Mouse (Mus musculus) Patski (cell line): ENCODE measurements at regions not wholly inside any gene's neighbourhood (a gene's known extent, or its start where the extent isn't known, plus 50 kb on each side); places are given as distances from the start of the nearest gene placed in this dataset.

Source experiments
- ATAC-seq: fragments of 100-300 bp; one replicate; pipeline ENCODE4 v1.8.0; 2021
- CTCF ChIA-PET: fragments of 350-600 bp; sonication (Branson Sonifier 250); formaldehyde crosslinking; loops from one replicate; lab custom pipeline; 2022; ENCODE audit warnings: inconsistent platforms; lab: Charles Lee
- POLR2A ChIA-PET: fragments of 350-600 bp; sonication (Branson Sonifier 250); formaldehyde crosslinking; loops from one replicate; lab custom pipeline; 2022; ENCODE audit warnings: antibody characterized with exemption, inconsistent platforms; lab: Charles Lee
- DNase-seq: peaks from one replicate; pipeline ENCODE4 v3.0.0-alpha.2; 2011; ENCODE audit warnings: low read depth, low spot score
- H3K27me3 ChIP-seq: fragments of 371-371 bp; one replicate; pipeline ENCODE4 v1.5.1; 2021
- CTCF ChIP-seq: fragments of 100-300 bp; IDR thresholded peaks from one replicate; pipeline ENCODE4 v1.5.1; 2021
- in situ Hi-C: fragments of 300-500 bp; cut with MboI; formaldehyde crosslinking; loops from 3 replicates; pipeline ENCODE4 v1.11.1; 2018; ENCODE audit warnings: low pct_unique_long_range_greater_than_20kb, mixed read lengths

DNA sequence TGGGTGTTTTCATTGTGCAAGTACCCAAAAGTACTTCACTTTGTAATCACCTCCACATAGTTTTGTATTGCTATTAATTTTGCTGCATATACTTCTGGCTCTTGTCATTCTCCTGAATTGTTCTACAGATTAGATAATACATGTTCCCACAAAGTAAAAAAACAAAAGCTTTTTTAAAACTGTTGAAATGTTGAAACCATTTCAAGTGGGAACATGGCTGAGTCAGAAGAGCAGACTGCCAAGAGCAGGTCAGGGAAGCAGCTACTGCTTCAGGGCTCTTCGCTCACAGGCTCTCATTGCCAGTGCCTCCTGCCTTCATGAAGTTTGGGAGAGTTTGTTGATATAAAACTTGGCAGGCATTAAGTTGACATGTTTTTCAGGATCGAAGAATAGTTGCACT lies 395.5 kb upstream of the Tle4 start:
- ATAC-seq (no peak), DNase-seq (no peak)
- ChIA-PET POLR2A (no interaction called here), CTCF (interaction anchor here (1.3 kb wide), 1 partner anchor 11 kb away, joined by 3 read pairs; no protein-coding TSS in a partner anchor)
- TF ChIP-seq CTCF, result no peak
- in situ Hi-C loops, result no loop called here
- peaks cover 13% of the 10 kb centered on the region for H3K27me3 ChIP-seq

GRCm38 (mm10) chr19:14970161-14970560 lies 372.3 kb upstream of the Tle4 start:
- DNase-seq (no peak), ATAC-seq (no peak)
- in situ Hi-C loops, result no loop called here
- no peak for TF ChIP-seq CTCF
- POLR2A ChIA-PET, result no interaction called here
- CTCF ChIA-PET, result no interaction called here
- H3K27me3 ChIP-seq, result peaks cover 44% of the 10 kb centered on the region

GRCm38 (mm10) chr19:14968283-14968682 lies 370.4 kb upstream of the Tle4 start:
- DNase-seq (no peak), ATAC-seq (no peak)
- ChIA-PET POLR2A (no interaction called here), CTCF (no interaction called here)
- H3K27me3 ChIP-seq, result peaks cover 40% of the 10 kb centered on the region
- no peak for TF ChIP-seq CTCF
- in situ Hi-C loops, result no loop called here

DNA sequence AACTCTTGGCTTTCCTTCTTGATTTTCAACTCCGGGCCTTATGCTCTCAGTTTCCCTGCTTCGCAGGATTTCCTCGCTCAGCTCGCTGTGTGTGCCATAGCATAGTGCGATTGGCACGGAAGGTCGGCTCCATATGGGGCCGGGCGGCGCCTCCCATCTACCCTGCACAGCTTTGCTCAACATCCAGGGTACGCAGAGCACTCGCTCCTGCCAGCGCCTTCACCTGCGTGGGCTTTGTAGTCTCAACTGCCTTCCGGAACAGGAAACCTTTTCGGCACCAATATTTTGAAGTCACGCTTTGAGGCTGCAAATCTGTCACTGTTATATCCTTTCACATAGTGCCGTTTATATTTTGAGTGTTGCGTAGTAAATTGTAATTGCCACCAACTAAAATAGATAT lies 359.9 kb upstream of the Tle4 start:
- no peak for DNase-seq
- in situ Hi-C loops, result no loop called here
- ChIA-PET POLR2A (no interaction called here), CTCF (no interaction called here)
- H3K27me3 ChIP-seq, result peaks cover 30% of the 10 kb centered on the region
- ATAC-seq, result no peak
- no peak for TF ChIP-seq CTCF

DNA sequence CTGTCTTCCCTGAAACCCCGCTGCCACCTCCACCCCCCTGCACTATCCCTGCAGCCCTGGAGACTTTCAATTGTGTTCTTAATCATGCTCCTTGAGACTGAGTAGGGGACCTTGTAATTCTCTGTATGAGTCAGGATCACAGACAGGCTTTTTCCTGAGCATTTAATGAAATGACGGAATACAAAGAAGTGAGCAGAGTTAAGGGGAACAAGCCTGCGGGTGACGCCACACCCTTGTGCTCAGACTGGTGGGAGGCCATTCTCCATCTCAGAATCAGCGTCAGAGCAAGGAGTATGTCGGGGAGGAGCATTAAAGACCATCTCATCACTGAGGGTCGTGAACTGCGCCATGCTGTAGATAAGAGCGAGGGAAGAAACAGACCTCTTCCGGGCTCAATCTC lies 359.3 kb upstream of the Tle4 start:
- TF ChIP-seq CTCF, result no peak
- ATAC-seq, result no peak
- peaks cover 30% of the 10 kb centered on the region for H3K27me3 ChIP-seq
- in situ Hi-C loops, result no loop called here
- ChIA-PET POLR2A (no interaction called here), CTCF (no interaction called here)
- DNase-seq, result no peak

GRCm38 (mm10) chr19:14956392-14956791 lies 358.5 kb upstream of the Tle4 start:
- CTCF ChIA-PET, result interaction anchor here (1.2 kb wide), 1 partner anchor 16 kb away, joined by 3 read pairs; no protein-coding TSS in a partner anchor
- in situ Hi-C loops, result no loop called here
- no peak for ATAC-seq
- peaks cover 29% of the 10 kb centered on the region for H3K27me3 ChIP-seq
- no peak for DNase-seq
- POLR2A ChIA-PET, result no interaction called here
- TF ChIP-seq CTCF, result no peak

DNA sequence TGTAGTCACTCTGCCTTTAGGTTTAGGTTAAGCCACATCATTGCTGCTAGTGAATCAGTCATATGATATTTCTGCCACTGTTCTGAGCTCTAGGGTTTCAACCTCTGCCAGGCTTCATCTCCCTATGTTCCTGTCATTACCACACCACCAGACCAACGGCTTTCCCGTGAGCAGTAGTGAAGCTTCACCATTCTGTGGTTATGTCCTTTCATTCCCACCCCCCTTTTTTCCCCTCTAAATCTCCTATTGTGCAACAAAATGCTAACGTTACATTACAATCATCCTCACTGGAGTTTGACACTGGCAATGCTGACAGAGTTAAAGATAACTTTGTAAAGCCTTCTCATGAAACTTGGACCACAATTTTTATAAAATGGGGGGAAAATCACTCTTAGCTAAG lies 358.1 kb upstream of the Tle4 start:
- H3K27me3 ChIP-seq, result peaks cover 25% of the 10 kb centered on the region
- CTCF ChIA-PET, result interaction anchor here (1.2 kb wide), 1 partner anchor 16 kb away, joined by 3 read pairs; no protein-coding TSS in a partner anchor
- POLR2A ChIA-PET, result no interaction called here
- TF ChIP-seq CTCF, result no peak
- DNase-seq, result no peak
- in situ Hi-C loops, result no loop called here
- no peak for ATAC-seq

- CTCF ChIA-PET, result interaction anchor here (1.1 to 1.8 kb wide), 2 partner anchors 15 to 26 kb away, joined by 3 read pairs; no protein-coding TSS in a partner anchor
- no peak for DNase-seq
- no peak for ATAC-seq
- H3K27me3 ChIP-seq, result peaks cover 27% of the 10 kb centered on the region
- POLR2A ChIA-PET, result no interaction called here
- no peak for TF ChIP-seq CTCF
- in situ Hi-C loops, result no loop called here
Observed at GRCm38 (mm10) chr19:14940207-14940952, 342.5 kb upstream of the Tle4 start.

DNA sequence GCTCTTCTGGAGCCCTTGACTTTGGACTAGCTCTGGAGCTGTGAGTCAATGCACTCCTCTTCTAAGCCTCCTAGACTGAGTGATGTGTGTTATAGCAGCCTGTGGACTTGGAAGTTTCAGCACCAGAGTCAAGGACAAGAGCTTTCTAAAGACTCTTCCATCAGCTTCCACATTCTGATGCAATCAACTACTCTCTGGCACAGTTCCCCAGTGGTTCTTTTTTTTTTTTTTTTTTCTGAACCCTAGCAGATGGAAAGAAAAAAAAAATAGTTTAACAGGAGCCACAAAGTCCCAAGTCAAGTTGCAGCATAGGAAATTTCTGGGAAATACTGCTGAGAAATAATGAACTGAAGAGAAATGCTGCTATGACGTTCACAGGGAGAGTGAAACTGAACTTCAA lies 324.4 kb upstream of the Tle4 start:
- ChIA-PET CTCF (interaction anchor here (0.9 to 1.6 kb wide), 3 partner anchors 9 to 28 kb away, joined by 3 to 6 read pairs (median 4); no protein-coding TSS in a partner anchor), POLR2A (no interaction called here)
- no peak for TF ChIP-seq CTCF
- in situ Hi-C loops, result no loop called here
- DNase-seq, result no peak
- no peak for ATAC-seq
- peaks cover 41% of the 10 kb centered on the region for H3K27me3 ChIP-seq

- no peak for ATAC-seq
- POLR2A ChIA-PET, result no interaction called here
- in situ Hi-C loops, result no loop called here
Observed at GRCm38 (mm10) chr19:14911056-14911850, 313.4 kb upstream of the Tle4 start.

GRCm38 (mm10) chr19:14894875-14895274 lies 297.0 kb upstream of the Tle4 start:
- peaks cover 58% of the 10 kb centered on the region for H3K27me3 ChIP-seq
- DNase-seq (no peak), ATAC-seq (no peak)
- in situ Hi-C loops, result no loop called here
- CTCF ChIA-PET, result no interaction called here
- POLR2A ChIA-PET, result no interaction called here
- no peak for TF ChIP-seq CTCF

More at GRCm38 (mm10) chr19:14911056-14911850, 313.4 kb upstream of the Tle4 start:
- CTCF ChIA-PET, result no interaction called here
- no peak for DNase-seq
- H3K27me3 ChIP-seq, result peaks cover 69% of the 10 kb centered on the region
- TF ChIP-seq CTCF, result no peak
